Mouse (Mus musculus): ENCODE data around the gene Cldn12.

GRCm38 (mm10) chr5:5515411-5515810, 653 bp upstream of the Cldn12 start:
- TF ChIP-seq CTCF (IDR thresholded peaks at IDR 0.05; ENCODE audit: low read depth, low read length), result no peak
- no peak for TF ChIP-seq POLR2A (IDR thresholded peaks at IDR 0.05; ENCODE audit: borderline replicate concordance, low read depth, low read length)

Measured in bone marrow macrophage, adult 2 months (primary cell).